Mouse (Mus musculus) inflammation-experienced regulatory T-cells, adult 6 months (primary cell): ENCODE results near the gene Dnal4. TPM values are rescaled to one million over a fixed set of nuclear protein-coding genes. Genes with fewer than 3 reads are reported as not detected.

ENCODE experiments used
- ATAC-seq: one replicate; pipeline ENCODE4 v1.8.0; 2017
- polyA plus RNA-seq, 3 experiments: library from polyadenylated mRNA; unstranded; fragments of 100-300 nt; shearing (Covaris generic); gene quantifications; one replicate each; pipeline ENCODE4 v1.2.1; 2017

The Dnal4 gene
- polyA plus RNA-seq, 3 experiments from 2014 or later, result 6.5 to 9.4 (median 8.6) TPM

DNA sequence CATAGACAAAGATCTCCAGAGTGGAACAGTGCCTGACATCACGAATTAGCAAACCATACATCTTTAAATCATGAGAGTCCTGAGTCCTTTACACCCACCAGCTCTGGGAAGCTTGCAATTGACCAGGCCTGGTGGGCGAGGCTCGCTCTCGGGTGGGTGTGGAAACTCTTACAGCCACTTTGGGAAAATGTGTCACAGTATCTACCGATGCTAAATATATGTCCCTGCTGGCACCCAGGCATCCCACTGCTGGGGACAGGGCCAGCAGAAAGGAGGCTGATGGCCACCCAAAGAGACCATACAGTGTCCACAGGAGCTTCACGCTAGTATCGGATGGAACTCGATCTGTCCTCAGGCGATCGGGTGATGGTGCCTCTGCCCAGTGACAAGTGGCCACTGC, 20.9 kb upstream of the Dnal4 start:
- ATAC-seq, result no peak

DNA sequence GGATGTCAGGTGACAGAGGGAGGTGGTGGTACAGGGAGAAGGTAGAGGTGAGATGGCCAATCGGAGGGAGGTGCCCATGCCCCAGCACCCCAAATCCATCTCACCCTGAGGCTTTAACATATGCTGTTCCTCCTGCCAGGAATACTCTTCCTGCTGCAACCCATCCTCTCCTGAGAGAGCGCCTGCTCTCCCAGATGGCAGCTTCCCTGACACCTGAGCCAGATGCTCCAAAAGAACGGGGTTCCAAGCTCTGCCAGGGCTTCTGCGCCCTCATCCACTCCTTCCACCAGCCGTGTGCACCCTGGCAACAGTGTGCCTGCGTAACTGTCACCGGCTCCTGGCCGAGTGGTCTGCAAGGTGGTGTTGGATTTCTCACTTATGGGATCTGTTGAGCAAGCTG, 20.0 kb upstream of the Dnal4 start:
- ATAC-seq, result no peak

DNA sequence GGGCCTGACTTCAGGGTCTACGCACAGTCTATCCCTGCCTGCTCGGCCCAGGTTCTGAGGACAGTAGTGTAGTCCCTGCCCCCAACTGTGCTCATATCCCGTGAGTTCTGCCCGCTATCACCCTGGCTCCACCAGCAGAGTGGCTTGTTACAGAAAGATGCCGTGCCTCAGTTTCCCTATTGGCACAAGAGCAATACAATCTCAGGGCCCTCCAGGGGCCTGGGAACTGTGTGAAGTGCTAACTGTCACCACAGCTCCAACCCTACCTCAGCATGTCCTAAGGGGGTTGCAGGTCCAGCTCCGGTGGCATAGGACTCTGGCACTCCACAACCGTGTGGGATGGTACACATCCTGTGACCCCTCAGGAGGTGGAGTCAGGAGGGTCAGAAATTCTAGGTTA, 19.4 kb upstream of the Dnal4 start:
- no peak for ATAC-seq

DNA sequence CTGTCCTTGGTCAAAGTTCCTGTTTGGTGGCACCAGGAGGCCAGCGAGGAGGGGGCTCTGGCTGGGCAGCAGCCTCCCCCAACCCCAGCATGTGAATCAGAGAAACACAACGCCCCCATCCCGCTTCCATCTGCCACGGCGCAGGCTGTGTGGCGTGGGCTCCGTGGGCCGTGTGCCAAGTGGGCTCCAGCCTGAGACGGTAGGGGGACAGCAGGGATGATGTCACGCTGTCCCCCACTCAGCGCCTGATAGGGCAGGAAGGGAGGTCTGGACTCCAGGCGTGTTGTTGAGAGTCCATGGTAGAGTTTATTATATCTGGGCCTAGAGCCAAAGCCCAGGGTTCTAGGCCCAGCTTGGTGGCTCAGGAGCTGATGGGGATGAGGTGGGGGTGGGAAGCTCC, 18.6 kb upstream of the Dnal4 start:
- ATAC-seq, result no peak

DNA sequence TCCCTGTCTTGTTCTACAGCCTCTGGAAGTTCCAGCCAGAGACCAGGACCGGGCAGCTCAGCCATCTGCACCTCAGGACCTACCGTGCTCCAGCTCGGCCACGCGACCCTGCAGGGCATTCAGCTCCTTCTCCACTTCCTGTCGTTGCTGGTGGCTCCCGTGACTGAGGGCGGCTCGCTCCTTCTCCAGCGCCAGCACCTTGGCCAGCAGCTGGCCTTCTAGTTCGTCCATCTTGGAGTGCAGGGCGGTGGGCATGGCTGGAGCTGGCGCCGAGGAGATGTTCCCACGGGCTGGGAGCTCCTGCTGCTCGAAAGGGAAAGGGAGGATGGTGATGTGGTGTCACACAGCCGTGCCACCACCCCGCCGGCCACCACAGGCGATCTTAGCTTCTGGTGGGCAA, 16.5 kb upstream of the Dnal4 start:
- ATAC-seq, result no peak

DNA sequence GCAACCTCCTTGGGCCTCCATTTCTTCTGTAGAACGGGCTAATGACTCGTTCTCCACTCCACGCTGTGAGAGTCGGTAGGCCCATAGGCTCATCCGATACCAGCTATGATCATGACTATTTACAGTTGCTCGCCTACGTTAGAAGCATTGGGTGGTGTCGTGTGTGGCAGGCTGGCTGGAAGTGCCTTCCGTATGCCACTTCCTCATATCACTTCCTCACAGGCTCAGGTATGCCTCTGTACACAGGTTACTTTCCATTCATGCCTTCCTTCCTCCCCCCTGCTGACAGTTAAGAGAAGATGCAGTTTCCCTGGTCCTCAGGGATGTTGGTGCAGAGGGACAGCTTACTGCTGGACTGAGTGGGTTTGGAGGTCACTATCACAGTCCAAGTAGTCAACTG, 15.4 kb upstream of the Dnal4 start:
- no peak for ATAC-seq

DNA sequence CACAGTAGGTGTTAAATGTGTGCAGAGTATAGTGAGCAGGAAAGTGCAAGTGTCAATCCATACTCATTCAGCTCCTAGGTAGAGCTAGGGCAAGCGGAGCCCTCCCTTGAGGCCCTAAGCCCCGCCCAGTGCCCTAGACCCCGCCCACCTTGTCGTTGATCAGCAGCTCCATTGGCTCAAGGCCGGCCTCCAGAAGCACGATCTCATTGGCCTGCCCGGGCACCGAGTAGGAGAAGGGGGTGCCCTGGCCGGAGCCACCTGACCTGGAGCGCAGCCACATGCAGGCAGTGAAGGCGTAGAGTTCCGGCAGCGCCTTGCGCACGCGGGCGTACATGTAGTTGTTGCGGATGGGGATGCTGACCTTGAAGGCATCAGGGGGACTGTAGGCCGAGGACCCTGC, 14.8 kb upstream of the Dnal4 start:
- no peak for ATAC-seq

DNA sequence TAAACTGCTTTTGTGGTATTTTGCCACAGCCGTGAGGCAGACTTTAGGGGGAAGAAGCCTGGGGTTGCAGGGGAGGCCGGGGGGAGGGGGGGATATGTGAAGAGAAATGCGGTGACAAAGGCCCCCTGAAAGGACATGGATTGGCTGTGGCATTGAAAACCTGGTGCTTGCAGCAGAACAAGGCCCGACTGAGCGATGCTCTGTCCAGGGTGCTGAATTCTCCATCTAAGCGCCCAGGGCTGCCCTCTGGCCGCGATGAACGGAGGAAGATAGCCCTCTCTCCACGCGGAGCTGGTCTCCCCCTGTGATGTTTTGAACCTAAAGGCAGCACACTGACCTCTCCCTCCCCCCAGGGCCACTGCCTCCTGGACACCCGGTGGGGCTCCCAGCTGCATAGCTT, 13.9 kb upstream of the Dnal4 start:
- ATAC-seq, result no peak

DNA sequence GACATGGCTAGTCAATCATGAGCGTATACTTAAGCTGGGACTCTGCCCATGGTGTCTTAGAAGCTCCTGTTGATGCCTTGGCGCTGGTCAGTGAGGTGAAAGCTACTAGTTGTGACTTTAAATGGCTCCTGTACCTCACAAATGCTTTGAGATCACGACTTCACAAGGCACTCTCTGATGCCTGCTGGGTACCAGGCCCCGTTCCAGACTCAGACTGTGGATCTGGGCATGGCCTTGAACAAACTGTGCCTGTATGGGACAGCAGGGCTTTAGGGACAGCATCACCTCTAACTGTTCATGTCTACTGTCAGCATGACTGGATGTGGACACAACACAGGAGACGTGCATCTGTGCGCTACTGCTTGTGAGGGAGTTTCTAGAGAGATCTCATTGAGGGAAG, 13.3 kb upstream of the Dnal4 start:
- ATAC-seq, result no peak

DNA sequence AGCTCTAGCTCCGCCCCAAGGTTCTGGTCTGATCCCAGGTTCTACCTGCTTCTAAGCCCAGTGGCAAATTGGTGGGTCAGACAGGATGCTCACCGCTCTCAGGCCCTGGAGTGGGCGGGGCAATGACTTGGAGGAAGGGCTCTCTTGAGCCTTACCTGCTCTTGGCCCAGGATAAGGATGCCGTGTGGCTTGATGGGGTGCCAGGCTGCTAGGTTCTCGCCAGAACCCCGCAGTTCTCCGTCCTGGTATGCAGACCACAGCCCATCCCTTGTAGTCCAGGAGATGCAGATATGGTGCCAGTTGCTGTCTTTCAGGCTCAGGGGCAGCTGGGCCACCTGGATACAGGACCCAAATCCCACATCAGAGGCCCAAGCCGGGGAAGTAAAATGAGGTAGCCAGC, 12.5 kb upstream of the Dnal4 start:
- ATAC-seq, result no peak

DNA sequence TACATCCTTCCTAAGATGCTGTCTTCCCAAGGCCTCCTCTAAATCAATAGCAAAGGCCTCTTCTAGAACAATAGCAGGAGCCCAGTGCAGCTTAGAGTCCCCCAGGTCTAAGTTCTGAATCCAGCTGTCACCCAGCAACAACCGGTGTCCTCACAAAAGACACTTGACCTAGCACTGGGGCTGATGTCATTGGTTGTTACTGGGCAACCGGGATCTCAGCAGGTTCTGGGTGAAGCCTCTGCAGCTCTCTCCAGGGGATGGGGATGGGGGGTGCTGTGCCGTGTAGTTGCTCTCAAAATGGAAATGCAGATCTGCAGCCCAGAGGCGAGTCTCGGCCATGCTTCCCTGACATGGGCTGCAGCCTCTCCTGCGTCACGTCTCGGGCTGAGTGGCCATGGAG, 10.2 kb upstream of the Dnal4 start:
- no peak for ATAC-seq

DNA sequence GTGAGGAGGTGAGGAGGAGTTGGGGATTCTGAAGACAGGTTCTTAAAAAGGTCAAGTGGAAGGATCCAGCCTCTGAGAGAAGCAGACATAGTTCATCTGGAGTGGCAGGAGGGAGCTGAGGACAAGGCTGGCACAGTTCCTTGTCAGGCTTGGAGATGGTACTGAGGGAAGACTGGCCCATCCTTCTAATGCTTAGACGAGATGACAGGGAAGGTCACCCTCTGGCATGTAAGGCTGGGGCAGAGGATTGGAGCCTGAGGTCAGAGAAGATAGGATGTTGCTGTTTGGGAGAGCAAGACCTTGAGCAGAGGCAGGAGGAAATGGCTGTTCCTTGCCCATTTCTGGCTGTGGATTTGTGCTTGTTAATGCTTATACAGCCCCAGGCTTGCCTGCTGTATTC, 7.4 kb upstream of the Dnal4 start:
- no peak for ATAC-seq

DNA sequence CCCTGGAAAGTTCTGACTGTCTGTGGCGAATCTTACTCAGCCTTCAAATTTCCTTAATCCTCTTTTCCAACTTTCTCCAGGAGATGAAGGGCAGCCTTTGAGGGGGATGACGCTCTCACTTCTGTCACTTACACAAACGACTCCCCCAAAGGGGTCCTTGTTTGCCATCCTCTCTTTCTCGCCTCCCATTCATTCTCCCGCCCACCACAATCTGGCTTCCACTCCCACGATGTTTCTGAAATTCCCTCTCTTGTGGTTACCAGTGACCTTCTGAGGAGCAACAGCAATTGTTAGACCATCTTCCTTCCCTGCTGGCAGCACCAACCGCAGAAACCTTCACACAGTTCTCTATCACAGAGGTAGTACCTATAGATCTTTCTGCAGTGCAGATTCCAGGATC, 2.0 kb downstream of the Dnal4 start:
- no peak for ATAC-seq

DNA sequence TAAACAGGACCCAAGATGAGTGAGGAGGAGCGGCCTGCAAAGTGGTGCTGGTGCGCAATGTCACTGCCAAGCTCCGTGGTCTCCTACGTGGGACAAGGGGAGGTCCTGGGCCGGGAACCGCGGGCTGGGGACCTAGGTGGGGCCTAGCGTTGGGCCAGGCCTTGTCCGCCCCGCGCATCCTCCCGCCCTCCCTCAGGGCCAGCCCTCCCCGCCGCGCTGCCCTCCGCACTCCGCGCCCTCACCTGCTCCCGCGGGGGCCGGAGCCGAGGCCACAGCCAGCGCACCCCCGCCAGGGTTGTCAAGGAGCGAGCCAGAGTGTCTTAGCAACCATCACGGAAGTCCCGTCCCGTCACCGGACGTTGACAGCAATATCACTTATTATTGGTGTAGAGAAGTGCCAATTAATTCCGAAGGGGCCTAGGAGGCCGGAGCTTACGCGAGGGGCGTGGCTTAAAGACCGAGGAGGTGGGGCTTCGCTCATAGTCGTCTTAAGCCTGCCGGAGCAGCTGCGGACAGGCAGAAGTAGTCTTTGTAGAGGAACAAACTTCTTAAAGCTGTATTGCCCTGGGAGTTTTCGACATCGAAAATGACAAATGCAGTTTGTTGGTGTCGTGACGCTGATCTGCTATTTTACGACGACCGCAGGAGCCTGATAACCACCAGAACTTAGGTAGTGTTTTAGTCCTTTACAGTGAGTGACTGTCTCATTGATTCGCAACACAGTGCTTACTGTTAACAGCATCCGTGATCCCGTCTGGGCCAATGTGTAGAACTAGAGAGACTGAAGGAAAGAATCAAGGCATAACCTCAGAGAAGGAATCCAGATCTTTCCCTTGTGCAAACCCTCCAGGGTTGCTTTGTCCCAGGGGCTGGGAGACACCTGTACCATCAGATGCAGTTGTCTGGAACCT, 3.3 kb downstream of the Dnal4 start:
- peak; percentile 100 for ATAC-seq

DNA sequence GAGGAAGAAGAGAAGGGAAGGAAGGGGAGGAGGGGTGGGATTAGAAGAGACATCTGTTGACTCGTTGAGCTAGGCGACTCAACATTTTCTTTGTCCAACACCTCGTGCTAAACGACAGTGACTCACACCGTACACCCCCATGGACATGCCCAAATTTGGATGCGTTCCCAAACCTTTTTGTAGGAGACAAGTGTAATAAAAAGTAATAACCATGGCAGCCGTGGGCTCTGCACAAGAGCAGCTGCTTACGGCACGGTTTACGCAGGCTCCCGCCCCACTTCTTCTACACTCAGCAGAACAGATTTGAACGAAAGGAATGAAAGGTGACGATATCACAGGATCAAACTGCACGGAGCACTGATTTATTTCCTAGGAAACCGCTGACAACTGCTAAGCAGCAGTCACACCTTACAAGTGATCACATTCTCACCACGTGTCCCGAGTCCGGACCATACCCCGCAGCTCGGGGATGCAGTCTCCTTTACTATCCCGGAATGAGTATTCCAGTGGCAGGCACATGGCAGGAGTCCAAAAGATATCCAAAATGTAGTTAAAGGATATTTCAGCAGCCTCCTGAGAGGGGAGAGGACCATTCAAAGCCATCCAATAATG, 6.9 kb downstream of the Dnal4 start:
- ATAC-seq, result no peak

DNA sequence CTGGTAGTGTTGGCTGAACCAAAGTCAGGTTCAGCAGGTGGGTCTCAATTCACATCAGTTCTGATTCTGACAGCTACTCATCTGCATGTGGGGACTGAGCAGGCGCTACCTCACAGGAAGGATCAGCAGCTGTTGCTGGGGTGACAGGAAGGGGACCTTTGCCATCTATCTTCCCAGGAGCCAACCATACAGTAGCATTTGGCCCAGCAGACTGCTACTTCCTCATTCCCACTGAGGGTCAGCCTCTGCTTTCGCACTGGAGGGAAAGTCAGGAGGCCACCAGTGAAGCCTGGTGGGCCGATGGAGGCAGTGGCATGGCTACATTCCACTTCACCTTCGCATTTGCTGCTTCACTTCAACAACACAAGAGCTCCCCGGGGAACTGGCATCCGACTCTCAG, 9.3 kb downstream of the Dnal4 start:
- no peak for ATAC-seq

DNA sequence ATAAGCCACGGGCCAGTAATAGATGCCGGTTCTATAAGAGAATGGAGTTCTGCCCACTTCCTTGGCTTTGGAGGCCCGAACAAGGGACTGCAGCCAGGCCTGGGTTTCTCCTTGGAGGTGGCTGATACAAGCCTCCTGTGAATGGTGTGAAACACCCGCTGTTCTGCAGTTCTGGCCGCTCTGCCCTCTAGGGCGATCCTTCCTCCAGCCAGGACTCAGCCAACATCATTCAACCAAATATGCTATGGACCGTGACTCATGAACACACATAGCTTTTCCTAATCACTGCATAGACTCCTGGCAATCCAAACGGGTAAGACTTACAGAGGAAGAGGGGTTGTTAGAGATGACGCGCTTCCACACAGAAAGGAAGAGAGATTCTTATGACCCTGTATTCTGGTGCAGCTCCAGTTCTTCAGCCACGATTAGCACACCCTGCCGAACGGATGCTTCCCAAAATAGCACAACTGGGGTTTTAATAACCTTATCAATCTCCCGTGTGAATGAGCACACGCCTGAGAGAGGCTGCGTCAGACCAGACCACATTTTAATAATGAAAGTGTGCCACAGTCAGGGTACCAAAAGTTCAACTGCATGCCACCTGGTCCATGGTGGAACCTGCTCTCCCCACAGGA, 10.2 kb downstream of the Dnal4 start:
- no peak for ATAC-seq

DNA sequence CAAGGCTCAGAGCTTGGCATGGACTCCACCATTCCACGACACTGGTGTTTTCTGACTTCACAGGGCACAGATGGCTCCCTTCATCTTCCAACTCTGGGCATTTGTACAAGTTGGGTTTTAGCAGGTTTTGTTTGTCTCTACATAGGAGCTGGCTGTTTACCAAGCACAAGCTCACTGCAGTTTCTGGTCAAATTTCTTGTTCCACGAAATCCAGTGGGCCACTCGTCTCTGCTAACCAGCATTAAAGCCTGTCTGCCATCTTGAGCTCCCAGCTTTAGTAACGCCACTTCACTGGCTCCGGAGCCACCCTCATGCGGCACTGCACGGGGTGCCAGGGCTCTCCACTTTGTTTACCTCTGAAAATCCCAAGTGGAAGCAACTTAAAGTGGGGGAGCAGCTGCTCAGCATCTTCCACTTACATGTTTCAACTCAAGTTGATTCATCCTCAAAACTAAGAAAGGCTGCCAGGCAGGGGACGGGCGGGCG, 11.0 kb downstream of the Dnal4 start:
- no peak for ATAC-seq

DNA sequence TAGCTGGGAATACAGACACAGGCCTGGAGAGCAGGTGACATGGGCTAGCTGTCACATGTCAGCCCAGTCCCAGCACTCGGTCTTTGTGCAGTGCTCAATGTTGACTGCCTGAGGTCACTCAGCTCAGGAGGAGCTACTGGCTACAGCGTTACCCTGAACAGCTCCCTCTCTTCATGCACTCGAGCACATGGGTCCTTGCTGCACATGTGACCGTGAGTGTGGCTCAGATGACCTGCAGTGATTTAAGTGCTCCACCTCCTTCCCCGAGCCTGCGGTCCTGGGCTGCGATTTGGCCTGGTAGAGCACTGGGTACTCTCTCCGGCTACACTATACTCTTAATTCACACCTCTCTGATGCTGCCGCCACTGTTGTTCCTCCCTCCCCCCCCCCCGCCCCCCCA, 11.5 kb downstream of the Dnal4 start:
- no peak for ATAC-seq

DNA sequence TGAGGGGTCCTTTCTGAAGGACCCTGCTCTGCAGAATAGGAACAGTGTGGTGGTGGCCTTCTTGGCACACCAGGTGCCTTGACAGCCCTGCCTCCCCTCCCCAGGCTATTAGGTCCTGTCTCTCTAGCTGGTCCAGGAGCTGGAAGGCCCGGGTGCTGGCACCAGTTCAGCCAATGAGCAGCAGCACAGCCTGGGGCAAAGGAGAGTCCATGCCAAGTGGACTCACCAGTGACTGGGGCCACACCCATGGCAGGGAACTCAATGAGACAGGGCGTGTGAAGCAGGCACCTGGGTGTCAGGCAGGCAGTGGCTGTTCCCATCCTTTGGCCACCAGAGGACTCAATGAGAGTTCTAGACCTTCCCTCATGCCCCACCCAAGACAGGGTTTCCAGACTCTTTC, 12.3 kb downstream of the Dnal4 start:
- ATAC-seq, result no peak

DNA sequence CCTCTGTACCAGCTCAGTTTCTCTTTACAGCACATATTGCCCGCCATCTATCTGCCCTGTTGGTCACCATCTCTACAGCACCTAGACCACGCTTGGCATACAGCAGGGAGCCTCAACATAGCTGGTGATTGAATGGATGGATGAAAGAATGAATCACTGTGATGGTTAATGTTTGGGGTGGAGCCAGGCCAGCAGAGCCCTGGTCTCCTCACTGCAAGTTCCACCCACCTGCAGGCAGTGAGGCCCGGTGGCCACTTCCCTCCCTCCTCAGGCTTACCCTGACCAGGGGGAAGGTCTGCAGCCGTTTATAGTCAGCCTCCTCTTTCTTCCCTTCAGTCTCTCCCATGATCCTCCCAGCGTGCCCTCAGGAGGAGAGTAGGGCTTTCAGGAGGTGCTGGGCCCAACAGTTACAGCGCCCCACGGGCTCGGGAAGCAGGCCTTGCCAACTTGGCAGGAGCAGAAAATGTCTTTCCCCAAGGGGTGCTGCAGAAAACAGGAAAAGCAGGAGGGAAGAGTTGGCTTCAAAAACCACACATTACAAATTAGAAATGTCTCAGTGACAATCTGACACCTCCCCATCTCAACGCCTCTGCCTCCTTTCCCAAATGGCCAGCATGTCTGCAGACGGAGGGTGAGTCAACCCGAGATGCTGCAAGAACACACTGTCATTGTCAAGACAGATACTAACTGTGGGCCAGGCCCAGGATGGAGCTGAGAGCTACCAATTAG, 12.9 kb downstream of the Dnal4 start:
- no peak for ATAC-seq

DNA sequence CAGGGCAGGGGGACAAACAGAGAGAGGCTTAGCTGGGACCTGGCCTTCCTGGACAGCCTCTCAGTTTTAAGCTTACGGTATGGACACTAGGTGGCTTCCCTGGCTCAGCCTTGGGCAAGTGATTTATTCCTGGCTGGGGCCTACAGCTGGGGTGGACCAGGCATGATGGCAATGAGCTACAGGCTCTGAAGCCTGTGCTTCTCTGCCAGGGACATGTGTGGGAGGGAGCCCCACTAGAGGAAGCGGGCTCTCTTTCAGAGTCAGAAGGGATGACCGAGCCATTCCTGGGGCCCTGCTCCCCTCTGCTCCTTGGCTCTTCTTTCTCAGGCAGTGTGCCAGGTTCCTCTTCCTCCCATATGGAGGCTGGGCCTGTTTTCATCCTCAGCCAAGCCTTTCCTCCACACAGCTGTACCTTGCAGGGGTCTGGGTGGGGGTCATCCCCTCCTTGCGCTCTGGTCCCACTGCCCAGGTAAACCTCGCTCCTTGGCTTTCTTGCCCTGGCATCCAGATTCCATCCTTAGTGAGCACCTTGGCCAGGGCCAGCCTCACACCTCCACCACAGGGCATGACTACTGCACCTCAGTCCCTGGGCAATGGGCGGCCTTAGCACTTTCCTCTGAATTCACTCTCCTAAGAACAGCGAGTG, 13.9 kb downstream of the Dnal4 start:
- no peak for ATAC-seq

DNA sequence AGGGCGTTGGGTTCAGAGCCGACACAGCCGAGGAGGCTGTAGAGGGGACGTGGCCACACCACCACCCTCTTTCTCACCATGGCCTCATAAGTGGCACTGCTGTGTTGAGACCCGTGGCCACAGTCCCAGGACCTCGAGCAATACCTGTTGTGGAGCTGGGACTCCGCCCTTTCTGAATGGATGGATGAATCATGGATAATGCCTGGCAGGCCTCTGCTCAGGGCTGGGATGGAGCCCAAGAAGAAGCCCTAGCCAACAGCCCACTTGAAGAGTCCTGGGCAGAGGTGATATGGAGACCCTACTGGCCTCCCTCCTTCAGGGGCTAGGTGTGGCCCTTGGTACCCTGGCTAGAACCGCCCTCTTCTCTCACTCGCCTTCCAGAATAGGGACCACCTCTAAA, 14.6 kb downstream of the Dnal4 start:
- ATAC-seq, result no peak
